Mouse (Mus musculus) ES-E14 (cell line): ENCODE data around the gene Ado.

Source experiments
- CHD2 ChIP-seq: IDR thresholded peaks from 2 replicates; pipeline ENCODE4 v1.6.1; 2014; ENCODE audit warnings: mild to moderate bottlenecking, low read depth, low read length, inconsistent platforms
- HCFC1 ChIP-seq: IDR thresholded peaks from 2 replicates; pipeline ENCODE4 v1.6.1; 2012; ENCODE audit warnings: low read length, inconsistent platforms, borderline replicate concordance; ENCODE audit not compliant: insufficient read depth
- MAFK ChIP-seq: IDR thresholded peaks from 2 replicates; pipeline ENCODE4 v1.6.1; 2014; ENCODE audit warnings: mild to moderate bottlenecking, low read depth, low read length, inconsistent platforms; ENCODE audit not compliant: insufficient read depth
- ZC3H11A ChIP-seq: IDR thresholded peaks from 2 replicates; pipeline ENCODE4 v1.6.1; 2012; ENCODE audit warnings: low read depth, mild to moderate bottlenecking, inconsistent platforms, low read length, borderline replicate concordance
- ZNF384 ChIP-seq: IDR thresholded peaks from 2 replicates; pipeline ENCODE4 v1.6.1; 2012; ENCODE audit warnings: low read depth, low read length, inconsistent platforms

DNA sequence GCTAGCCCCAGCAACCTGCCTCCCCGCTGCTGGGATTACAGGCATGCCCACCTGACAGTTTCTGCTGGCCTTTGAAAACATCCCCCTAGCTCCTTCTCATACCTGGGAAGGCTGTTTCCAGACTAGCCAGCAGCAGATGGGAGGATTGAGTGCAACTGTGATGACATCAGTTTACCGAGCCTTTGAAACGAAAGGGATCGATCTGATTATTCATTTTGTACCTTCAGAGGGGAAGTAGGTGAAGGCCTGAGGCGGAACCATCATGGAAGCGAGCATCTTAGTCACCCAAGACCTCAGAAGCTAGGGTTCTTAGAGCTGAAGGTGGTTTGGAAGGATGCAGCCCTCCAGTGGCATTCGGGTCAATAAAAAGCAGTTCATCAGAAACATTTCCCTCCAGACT lies 15.8 kb upstream of the Ado start:
- no peak for TF ChIP-seq ZNF384
- TF ChIP-seq ZC3H11A = no peak
- no peak for TF ChIP-seq CHD2
- TF ChIP-seq HCFC1 = no peak
- no peak for TF ChIP-seq MAFK
